Mouse (Mus musculus) lung, embryonic 15.5 days (tissue): ENCODE measurements at regions not wholly inside any gene's neighbourhood (a gene's known extent, or its start where the extent isn't known, plus 50 kb on each side); places are given as distances from the start of the nearest gene placed in this dataset.
A peak's percentile ranks its signal among the peaks of the same experiment; 100 is the strongest.

ENCODE experiments used
- ATAC-seq: fragments of 200-750 bp; cut with Nextera tagmentation; 2 replicates; pipeline ENCODE4 v1.8.0; 2017; ENCODE audit warnings: moderate number of reproducible peaks, borderline replicate concordance; ENCODE audit not compliant: low FRiP score, low TSS enrichment; ENCODE audit errors: extremely low read depth
- H3K27ac ChIP-seq: fragments of 300-500 bp; sonication (generic); 2 replicates; pipeline ENCODE4 v1.5.1; 2015; ENCODE audit warnings: moderate library complexity, mild to moderate bottlenecking, inconsistent platforms
- H3K27me3 ChIP-seq: fragments of 300-500 bp; sonication (generic); 2 replicates; pipeline ENCODE4 v1.6.1; 2015; ENCODE audit warnings: inconsistent platforms
- H3K36me3 ChIP-seq: fragments of 300-500 bp; sonication (generic); 2 replicates; pipeline ENCODE4 v1.6.1; 2015; ENCODE audit warnings: inconsistent platforms
- H3K4me1 ChIP-seq: fragments of 300-500 bp; sonication (generic); 2 replicates; pipeline ENCODE4 v1.6.1; 2015; ENCODE audit warnings: inconsistent platforms
- H3K4me2 ChIP-seq: fragments of 300-500 bp; sonication (generic); 2 replicates; pipeline ENCODE4 v1.6.1; 2015; ENCODE audit warnings: inconsistent platforms, mild to moderate bottlenecking, moderate library complexity
- H3K4me3 ChIP-seq: fragments of 300-500 bp; sonication (generic); 2 replicates; pipeline ENCODE4 v1.5.1; 2015; ENCODE audit warnings: mild to moderate bottlenecking, inconsistent platforms
- H3K9ac ChIP-seq: fragments of 300-500 bp; sonication (generic); 2 replicates; pipeline ENCODE4 v1.6.1; 2015; ENCODE audit warnings: inconsistent platforms
- H3K9me3 ChIP-seq: fragments of 300-500 bp; sonication (generic); 2 replicates; pipeline ENCODE4 v1.6.1; 2016; ENCODE audit warnings: inconsistent platforms
- WGBS: fragments of 180-500 bp; shearing (Covaris S2); methylation state at CpG from one replicate; pipeline ENCODE4 v1.1.7; 2015; 5-methylcytosine and 5-hydroxymethylcytosine counted together

- Histone ChIP-seq H3K27me3 (no peaks in the 10 kb centered on the region), H3K27ac (no peak overlapping the region), H3K4me1 (no peaks in the 10 kb centered on the region), H3K4me3 (no peak overlapping the region), H3K9me3 (no peaks in the 10 kb centered on the region), H3K36me3 (no peaks in the 10 kb centered on the region), H3K4me2 (no peak overlapping the region), H3K9ac (no peak overlapping the region)
- ATAC-seq: no peak
- 74% methylated on average over 2 of the region's 2 CpGs for WGBS
Measured at GRCm38 (mm10) chr4:30776816-30777442, 1187.0 kb upstream of the Map3k7 start.

- no peak for ATAC-seq
- Histone ChIP-seq H3K4me3 (no peak overlapping the region), H3K4me2 (no peak overlapping the region), H3K27ac (no peak overlapping the region), H3K36me3 (no peaks in the 10 kb centered on the region), H3K9me3 (no peaks in the 10 kb centered on the region), H3K4me1 (no peaks in the 10 kb centered on the region), H3K27me3 (no peaks in the 10 kb centered on the region), H3K9ac (no peak overlapping the region)
- 73% methylated on average over 2 of the region's 2 CpGs for WGBS
Measured at GRCm38 (mm10) chr4:30781649-30782048, 1182.2 kb upstream of the Map3k7 start.

GRCm38 (mm10) chr4:30789976-30790657 is 1173.8 kb upstream of the Map3k7 start:
- Histone ChIP-seq H3K9me3 (no peaks in the 10 kb centered on the region), H3K36me3 (no peaks in the 10 kb centered on the region), H3K4me3 (no peak overlapping the region), H3K27me3 (no peaks in the 10 kb centered on the region), H3K27ac (no peak overlapping the region), H3K9ac (no peak overlapping the region), H3K4me1 (no peaks in the 10 kb centered on the region), H3K4me2 (no peak overlapping the region)
- WGBS: 22% methylated on average over 5 of the region's 5 CpGs
- no peak for ATAC-seq

GRCm38 (mm10) chr4:30809798-30810197 is 1154.1 kb upstream of the Map3k7 start:
- H3K27me3 ChIP-seq: no peaks in the 10 kb centered on the region
- no peak overlapping the region for H3K9ac ChIP-seq
- H3K4me2 ChIP-seq: no peak overlapping the region
- H3K4me3 ChIP-seq: no peak overlapping the region
- H3K4me1 ChIP-seq: no peaks in the 10 kb centered on the region
- no peak for ATAC-seq
- H3K27ac ChIP-seq: no peak overlapping the region
- H3K9me3 ChIP-seq: no peaks in the 10 kb centered on the region
- no peaks in the 10 kb centered on the region for H3K36me3 ChIP-seq

GRCm38 (mm10) chr4:30855361-30856056 is 1108.4 kb upstream of the Map3k7 start:
- WGBS: 45% methylated on average over 5 of the region's 5 CpGs
- Histone ChIP-seq H3K4me2 (no peak overlapping the region), H3K27me3 (no peaks in the 10 kb centered on the region), H3K4me1 (no peaks in the 10 kb centered on the region), H3K36me3 (no peaks in the 10 kb centered on the region), H3K4me3 (no peak overlapping the region), H3K9me3 (no peaks in the 10 kb centered on the region), H3K27ac (no peak overlapping the region), H3K9ac (no peak overlapping the region)
- no peak for ATAC-seq

- Histone ChIP-seq H3K9ac (no peak overlapping the region), H3K4me1 (no peaks in the 10 kb centered on the region)
- WGBS: 81% methylated on average over 2 of the region's 2 CpGs
Measured at GRCm38 (mm10) chr4:30904966-30905365, 1058.9 kb upstream of the Map3k7 start.

GRCm38 (mm10) chr4:30922944-30923343 is 1041.0 kb upstream of the Map3k7 start:
- Histone ChIP-seq H3K4me3 (no peak overlapping the region), H3K9ac (no peak overlapping the region), H3K4me1 (no peaks in the 10 kb centered on the region), H3K27me3 (no peaks in the 10 kb centered on the region), H3K4me2 (no peak overlapping the region), H3K9me3 (no peaks in the 10 kb centered on the region), H3K36me3 (no peaks in the 10 kb centered on the region), H3K27ac (no peak overlapping the region)
- 61% methylated on average over 4 of the region's 4 CpGs for WGBS
- peak; percentile 81 for ATAC-seq

More at GRCm38 (mm10) chr4:30904966-30905365, 1058.9 kb upstream of the Map3k7 start:
- ATAC-seq: no peak
- H3K27me3 ChIP-seq: no peaks in the 10 kb centered on the region
- no peak overlapping the region for H3K4me3 ChIP-seq
- H3K27ac ChIP-seq: no peak overlapping the region
- H3K36me3 ChIP-seq: no peaks in the 10 kb centered on the region
- H3K9me3 ChIP-seq: no peaks in the 10 kb centered on the region
- H3K4me2 ChIP-seq: no peak overlapping the region

- ATAC-seq: no peak
- Histone ChIP-seq H3K27ac (no peak overlapping the region), H3K27me3 (no peaks in the 10 kb centered on the region), H3K9me3 (no peaks in the 10 kb centered on the region), H3K4me3 (no peak overlapping the region), H3K4me1 (no peaks in the 10 kb centered on the region), H3K9ac (no peak overlapping the region), H3K36me3 (no peaks in the 10 kb centered on the region), H3K4me2 (no peak overlapping the region)
- 63% methylated on average over 3 of the region's 3 CpGs for WGBS
Measured at GRCm38 (mm10) chr4:30932358-30932757, 1031.5 kb upstream of the Map3k7 start.

- H3K9ac ChIP-seq: no peak overlapping the region
- no peaks in the 10 kb centered on the region for H3K9me3 ChIP-seq
- H3K4me2 ChIP-seq: no peak overlapping the region
- no peak overlapping the region for H3K27ac ChIP-seq
- no peaks in the 10 kb centered on the region for H3K27me3 ChIP-seq
- H3K36me3 ChIP-seq: no peaks in the 10 kb centered on the region
- ATAC-seq: no peak
- WGBS: 78% methylated on average over 5 of the region's 5 CpGs
- H3K4me3 ChIP-seq: no peak overlapping the region
- no peaks in the 10 kb centered on the region for H3K4me1 ChIP-seq
Measured at GRCm38 (mm10) chr4:30933030-30933987, 1030.6 kb upstream of the Map3k7 start.

GRCm38 (mm10) chr4:30983611-30984010 is 980.3 kb upstream of the Map3k7 start:
- 84% methylated on average over 4 of the region's 4 CpGs for WGBS
- Histone ChIP-seq H3K4me2 (no peak overlapping the region), H3K9me3 (no peaks in the 10 kb centered on the region), H3K36me3 (no peaks in the 10 kb centered on the region), H3K27me3 (no peaks in the 10 kb centered on the region), H3K27ac (no peak overlapping the region), H3K4me1 (no peaks in the 10 kb centered on the region), H3K9ac (no peak overlapping the region), H3K4me3 (no peak overlapping the region)
- ATAC-seq: no peak

GRCm38 (mm10) chr4:31012006-31012405 is 951.9 kb upstream of the Map3k7 start:
- no peak for ATAC-seq
- H3K27me3 ChIP-seq: no peaks in the 10 kb centered on the region
- H3K27ac ChIP-seq: no peak overlapping the region
- no peak overlapping the region for H3K4me3 ChIP-seq
- H3K36me3 ChIP-seq: no peaks in the 10 kb centered on the region
- H3K9ac ChIP-seq: no peak overlapping the region
- H3K4me1 ChIP-seq: no peaks in the 10 kb centered on the region
- H3K9me3 ChIP-seq: no peaks in the 10 kb centered on the region
- no peak overlapping the region for H3K4me2 ChIP-seq
